Mouse (Mus musculus): ENCODE measurements around the gene Mthfs. TPM values are rescaled to one million over a fixed set of nuclear protein-coding genes. Genes with fewer than 3 reads are reported as not detected.
A peak's percentile ranks its signal among the peaks of the same experiment; 100 is the strongest.
"Not testable (repeated sequence)": the region's sequence is repeated elsewhere in the genome, so short reads cannot be mapped to it uniquely, and the experiment has no call there.

Mthfs gene
- 8.3 and 12.7 TPM in 2 replicates for total RNA-seq (2014; rRNA removed)
- 16.9 and 20.6 TPM in 2 replicates for polyA plus RNA-seq (2015; fragmentation: Nextera tagmentation; extraction: Ambion mirVana)

GRCm38 (mm10) chr9:89210353-89211064, at the start of gene Mthfs:
TSS of gene Mthfs (plus strand) at chr9:89210676.
- ATAC-seq (ENCODE audit: low FRiP score) (peak; percentile 85), DNase-seq (ENCODE audit: low spot score) (peak; percentile 32)
- H3K9ac ChIP-seq (replicated peaks; ENCODE audit: low read length, poor library complexity, severe bottlenecking); H3K9me3 ChIP-seq (ENCODE audit: low read length); H3K4me1 ChIP-seq (ENCODE audit: insufficient read depth, low read length); H3K36me3 ChIP-seq (ENCODE audit: insufficient read depth, low read length); H3K27me3 ChIP-seq (ENCODE audit: insufficient read depth, low read length): not testable (repeated sequence)
- WGBS, result 27% methylated on average over 8 of the region's 12 CpGs
- peak within 1 kb of the TSS; percentile 34 for H3K4me2 ChIP-seq (ENCODE audit: low read depth, low read length, poor library complexity, severe bottlenecking)
- H3K27ac ChIP-seq (ENCODE audit: low read depth, low read length), result peak within 1 kb of the TSS; percentile 62
- peak within 1 kb of the TSS; percentile 28 for H3K4me3 ChIP-seq (ENCODE audit: low read depth, low read length)
- peak; percentile 48 for TF ChIP-seq CTCF (IDR thresholded peaks at IDR 0.05)

DNA sequence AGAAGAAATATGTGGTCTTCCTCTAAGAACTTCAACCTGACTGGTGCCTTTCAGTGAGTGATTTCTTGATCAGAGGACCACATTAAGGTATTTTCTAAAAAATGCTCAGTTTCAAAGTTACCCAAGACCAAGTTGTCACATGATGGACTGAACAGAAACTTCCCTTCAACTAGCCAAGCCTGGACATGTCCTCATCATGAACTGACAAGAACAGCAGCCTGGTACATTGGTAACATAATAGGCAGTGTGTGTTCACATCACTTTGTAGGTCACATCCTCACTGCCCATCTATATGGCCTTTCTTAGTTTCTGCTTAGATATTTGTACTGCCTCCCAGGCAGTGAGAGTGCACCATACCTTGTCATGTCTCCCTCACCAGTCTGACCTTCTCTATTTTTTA, 37.9 kb upstream of the Mthfs start:
- not testable (repeated sequence) for ATAC-seq (ENCODE audit: low FRiP score); H3K27me3 ChIP-seq (ENCODE audit: insufficient read depth, low read length); H3K36me3 ChIP-seq (ENCODE audit: insufficient read depth, low read length); H3K9me3 ChIP-seq (ENCODE audit: low read length); H3K4me2 ChIP-seq (ENCODE audit: low read depth, low read length, poor library complexity, severe bottlenecking); H3K27ac ChIP-seq (ENCODE audit: low read depth, low read length); H3K4me1 ChIP-seq (ENCODE audit: insufficient read depth, low read length); H3K9ac ChIP-seq (replicated peaks; ENCODE audit: low read length, poor library complexity, severe bottlenecking); DNase-seq (ENCODE audit: low spot score); H3K4me3 ChIP-seq (ENCODE audit: low read depth, low read length)

DNA sequence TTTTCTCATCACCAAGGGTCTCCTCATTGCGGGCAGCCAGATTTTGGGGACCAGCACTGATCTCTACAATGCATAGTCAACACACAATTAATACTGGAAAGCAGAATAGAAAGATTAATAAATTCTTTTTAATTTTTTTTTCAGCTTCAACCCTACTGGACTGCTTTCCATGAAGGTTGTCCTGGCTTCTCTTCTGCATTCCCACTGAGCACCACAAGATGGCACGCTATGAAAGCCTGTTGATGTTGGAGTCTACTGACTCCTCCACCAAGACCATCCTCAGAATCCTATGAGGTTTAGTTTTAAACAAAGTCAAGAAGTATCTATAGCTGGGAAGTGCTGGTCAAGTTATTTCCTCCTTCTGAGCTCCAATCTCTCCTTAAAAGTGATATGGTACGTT, 31.6 kb upstream of the Mthfs start:
- H3K4me1 ChIP-seq (ENCODE audit: insufficient read depth, low read length); ATAC-seq (ENCODE audit: low FRiP score); H3K4me3 ChIP-seq (ENCODE audit: low read depth, low read length); H3K9ac ChIP-seq (replicated peaks; ENCODE audit: low read length, poor library complexity, severe bottlenecking); H3K36me3 ChIP-seq (ENCODE audit: insufficient read depth, low read length); H3K27me3 ChIP-seq (ENCODE audit: insufficient read depth, low read length); DNase-seq (ENCODE audit: low spot score); H3K4me2 ChIP-seq (ENCODE audit: low read depth, low read length, poor library complexity, severe bottlenecking); H3K27ac ChIP-seq (ENCODE audit: low read depth, low read length); H3K9me3 ChIP-seq (ENCODE audit: low read length): not testable (repeated sequence)
- WGBS, result 39% methylated on average over 2 of the region's 3 CpGs
- peak; percentile 38 for TF ChIP-seq CTCF (IDR thresholded peaks at IDR 0.05)

- not testable (repeated sequence) for H3K9ac ChIP-seq (replicated peaks; ENCODE audit: low read length, poor library complexity, severe bottlenecking); DNase-seq (ENCODE audit: low spot score); H3K4me3 ChIP-seq (ENCODE audit: low read depth, low read length); H3K36me3 ChIP-seq (ENCODE audit: insufficient read depth, low read length); H3K4me1 ChIP-seq (ENCODE audit: insufficient read depth, low read length); ATAC-seq (ENCODE audit: low FRiP score); H3K4me2 ChIP-seq (ENCODE audit: low read depth, low read length, poor library complexity, severe bottlenecking); H3K9me3 ChIP-seq (ENCODE audit: low read length); H3K27me3 ChIP-seq (ENCODE audit: insufficient read depth, low read length); H3K27ac ChIP-seq (ENCODE audit: low read depth, low read length)
- 88% methylated on average over 2 of the region's 4 CpGs for WGBS
Observed at GRCm38 (mm10) chr9:89179469-89179868, 31.0 kb upstream of the Mthfs start.

- H3K4me3 ChIP-seq (ENCODE audit: low read depth, low read length); H3K9me3 ChIP-seq (ENCODE audit: low read length); H3K27ac ChIP-seq (ENCODE audit: low read depth, low read length); H3K9ac ChIP-seq (replicated peaks; ENCODE audit: low read length, poor library complexity, severe bottlenecking); H3K36me3 ChIP-seq (ENCODE audit: insufficient read depth, low read length); ATAC-seq (ENCODE audit: low FRiP score); H3K4me1 ChIP-seq (ENCODE audit: insufficient read depth, low read length); DNase-seq (ENCODE audit: low spot score); H3K27me3 ChIP-seq (ENCODE audit: insufficient read depth, low read length); H3K4me2 ChIP-seq (ENCODE audit: low read depth, low read length, poor library complexity, severe bottlenecking): not testable (repeated sequence)
- 79% methylated on average over 15 of the region's 15 CpGs for WGBS
Observed at GRCm38 (mm10) chr9:89187006-89187405, 23.5 kb upstream of the Mthfs start.

DNA sequence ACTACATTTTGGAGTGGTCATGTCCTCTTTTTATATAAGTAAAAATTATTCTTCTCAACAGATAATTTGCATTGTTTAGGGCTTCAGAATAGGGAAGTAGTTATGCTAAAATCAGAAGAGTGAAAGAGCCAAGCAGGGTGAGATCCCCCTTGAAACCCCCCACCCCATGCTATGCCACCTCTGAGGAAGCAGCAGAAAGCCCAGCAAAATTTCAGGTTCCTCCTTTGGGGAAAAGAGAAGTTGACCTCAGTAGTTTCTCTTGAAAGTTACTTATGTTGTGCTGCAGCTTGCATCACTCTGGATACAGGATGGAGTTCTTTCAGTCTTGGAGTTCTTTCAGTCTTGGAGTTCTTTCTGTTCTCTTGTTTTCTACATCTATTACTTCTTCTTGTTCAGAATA, 15.0 kb upstream of the Mthfs start:
- not testable (repeated sequence) for H3K9me3 ChIP-seq (ENCODE audit: low read length); H3K4me2 ChIP-seq (ENCODE audit: low read depth, low read length, poor library complexity, severe bottlenecking); DNase-seq (ENCODE audit: low spot score); H3K9ac ChIP-seq (replicated peaks; ENCODE audit: low read length, poor library complexity, severe bottlenecking); H3K36me3 ChIP-seq (ENCODE audit: insufficient read depth, low read length); H3K27ac ChIP-seq (ENCODE audit: low read depth, low read length); H3K27me3 ChIP-seq (ENCODE audit: insufficient read depth, low read length); H3K4me3 ChIP-seq (ENCODE audit: low read depth, low read length); ATAC-seq (ENCODE audit: low FRiP score); H3K4me1 ChIP-seq (ENCODE audit: insufficient read depth, low read length)

DNA sequence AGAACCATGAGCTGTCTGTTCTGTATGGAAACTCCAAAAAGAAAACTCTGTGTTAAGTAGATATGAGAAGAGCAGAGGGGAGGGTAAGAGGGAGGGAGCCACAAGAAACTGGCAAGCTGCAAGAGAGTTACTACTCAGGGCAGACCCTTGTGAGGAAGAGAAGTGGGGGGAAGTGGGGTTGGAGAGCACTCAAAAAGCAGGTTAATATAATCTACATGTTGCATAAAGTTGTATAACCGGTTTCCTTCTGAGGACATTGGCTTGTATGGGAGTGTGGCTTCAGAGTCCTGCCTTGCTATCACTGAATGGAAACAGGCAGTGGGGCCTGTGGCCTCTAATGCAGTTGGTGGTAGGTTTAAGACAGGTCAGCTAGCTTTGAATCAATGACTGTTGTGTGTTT, 13.0 kb upstream of the Mthfs start:
- not testable (repeated sequence) for ATAC-seq (ENCODE audit: low FRiP score)
- WGBS, result 100% methylated on average over 1 of the region's 1 CpGs

DNA sequence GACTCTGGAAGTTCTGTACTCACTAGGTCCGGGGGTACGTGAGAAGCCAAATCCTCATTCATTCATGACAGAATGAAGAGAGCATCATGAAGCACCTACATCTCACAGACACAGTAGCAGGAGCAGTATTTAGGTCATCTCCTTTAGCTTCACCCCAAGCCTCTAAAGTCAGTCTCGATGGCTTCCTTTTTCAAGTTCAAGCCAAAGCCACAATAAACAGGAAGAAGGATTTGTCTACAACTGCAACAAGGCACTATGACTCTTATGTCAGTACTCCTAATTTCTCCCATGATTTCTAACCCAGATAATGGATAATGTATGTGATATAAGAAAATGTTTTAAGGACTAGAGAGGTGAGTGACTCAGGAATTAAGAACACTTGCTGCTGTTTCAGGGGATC, 12.1 kb upstream of the Mthfs start:
- DNase-seq (ENCODE audit: low spot score); ATAC-seq (ENCODE audit: low FRiP score); H3K9ac ChIP-seq (replicated peaks; ENCODE audit: low read length, poor library complexity, severe bottlenecking); H3K4me2 ChIP-seq (ENCODE audit: low read depth, low read length, poor library complexity, severe bottlenecking); H3K36me3 ChIP-seq (ENCODE audit: insufficient read depth, low read length); H3K9me3 ChIP-seq (ENCODE audit: low read length); H3K4me3 ChIP-seq (ENCODE audit: low read depth, low read length); H3K27me3 ChIP-seq (ENCODE audit: insufficient read depth, low read length); H3K27ac ChIP-seq (ENCODE audit: low read depth, low read length); H3K4me1 ChIP-seq (ENCODE audit: insufficient read depth, low read length): not testable (repeated sequence)
- 85% methylated on average over 3 of the region's 3 CpGs for WGBS

More for the DNA sequence above, 13.0 kb upstream of the Mthfs start:
- not testable (repeated sequence) for DNase-seq (ENCODE audit: low spot score); H3K27ac ChIP-seq (ENCODE audit: low read depth, low read length); H3K4me3 ChIP-seq (ENCODE audit: low read depth, low read length); H3K4me2 ChIP-seq (ENCODE audit: low read depth, low read length, poor library complexity, severe bottlenecking); H3K9me3 ChIP-seq (ENCODE audit: low read length); H3K9ac ChIP-seq (replicated peaks; ENCODE audit: low read length, poor library complexity, severe bottlenecking); H3K36me3 ChIP-seq (ENCODE audit: insufficient read depth, low read length); H3K27me3 ChIP-seq (ENCODE audit: insufficient read depth, low read length); H3K4me1 ChIP-seq (ENCODE audit: insufficient read depth, low read length)

GRCm38 (mm10) chr9:89198969-89199416, 11.5 kb upstream of the Mthfs start, which contains the start of the genes Bcl2a1b and Gm29094:
TSS of gene Bcl2a1b (plus strand) at chr9:89199209.
TSS of gene Gm29094 (plus strand) at chr9:89199379.
- H3K27me3 ChIP-seq (ENCODE audit: insufficient read depth, low read length); H3K36me3 ChIP-seq (ENCODE audit: insufficient read depth, low read length); H3K4me1 ChIP-seq (ENCODE audit: insufficient read depth, low read length); DNase-seq (ENCODE audit: low spot score); H3K4me3 ChIP-seq (ENCODE audit: low read depth, low read length); ATAC-seq (ENCODE audit: low FRiP score); H3K9ac ChIP-seq (replicated peaks; ENCODE audit: low read length, poor library complexity, severe bottlenecking); H3K27ac ChIP-seq (ENCODE audit: low read depth, low read length); H3K9me3 ChIP-seq (ENCODE audit: low read length); H3K4me2 ChIP-seq (ENCODE audit: low read depth, low read length, poor library complexity, severe bottlenecking): not testable (repeated sequence)
- 90% methylated on average over 5 of the region's 5 CpGs for WGBS

Measured in midbrain, postnatal 0 days (tissue).